Mouse (Mus musculus): ENCODE results near the gene Tmem53.

Gene Tmem53

GRCm38 (mm10) chr4:117284363-117284762 is 32.6 kb downstream of the Tmem53 start:
- no peak for DNase-seq (ENCODE audit: low read depth, low spot score)
- H3K36me3 ChIP-seq (ENCODE audit: control insufficient read depth, insufficient read depth, low read length, poor library complexity, severe bottlenecking): peaks cover 10% of the 10 kb centered on the region
- no peaks in the 10 kb centered on the region for H3K27me3 ChIP-seq (ENCODE audit: control insufficient read depth, insufficient read depth, low read length, poor library complexity, severe bottlenecking)

GRCm38 (mm10) chr4:117288277-117288926 is 36.7 kb downstream of the Tmem53 start:
- Histone ChIP-seq H3K27me3 (ENCODE audit: control insufficient read depth, insufficient read depth, low read length, poor library complexity, severe bottlenecking) (no peaks in the 10 kb centered on the region), H3K36me3 (ENCODE audit: control insufficient read depth, insufficient read depth, low read length, poor library complexity, severe bottlenecking) (peaks cover 7% of the 10 kb centered on the region)
- DNase-seq (ENCODE audit: low read depth, low spot score): peak; percentile 9

GRCm38 (mm10) chr4:117288927-117289801 is 37.4 kb downstream of the Tmem53 start:
- H3K36me3 ChIP-seq (ENCODE audit: control insufficient read depth, insufficient read depth, low read length, poor library complexity, severe bottlenecking): peaks cover 7% of the 10 kb centered on the region
- peak; percentile 86 for DNase-seq (ENCODE audit: low read depth, low spot score)
- no peaks in the 10 kb centered on the region for H3K27me3 ChIP-seq (ENCODE audit: control insufficient read depth, insufficient read depth, low read length, poor library complexity, severe bottlenecking)

GRCm38 (mm10) chr4:117291696-117292095 is 39.9 kb downstream of the Tmem53 start:
- Histone ChIP-seq H3K27me3 (ENCODE audit: control insufficient read depth, insufficient read depth, low read length, poor library complexity, severe bottlenecking) (no peaks in the 10 kb centered on the region), H3K36me3 (ENCODE audit: control insufficient read depth, insufficient read depth, low read length, poor library complexity, severe bottlenecking) (no peaks in the 10 kb centered on the region)
- no peak for DNase-seq (ENCODE audit: low read depth, low spot score)

- Histone ChIP-seq H3K27me3 (ENCODE audit: control insufficient read depth, insufficient read depth, low read length, poor library complexity, severe bottlenecking) (no peaks in the 10 kb centered on the region), H3K36me3 (ENCODE audit: control insufficient read depth, insufficient read depth, low read length, poor library complexity, severe bottlenecking) (no peaks in the 10 kb centered on the region)
- DNase-seq (ENCODE audit: low read depth, low spot score): no peak
Measured at GRCm38 (mm10) chr4:117296849-117297593, 45.3 kb downstream of the Tmem53 start.

GRCm38 (mm10) chr4:117297819-117298218 is 46.1 kb downstream of the Tmem53 start:
- Histone ChIP-seq H3K36me3 (ENCODE audit: control insufficient read depth, insufficient read depth, low read length, poor library complexity, severe bottlenecking) (no peaks in the 10 kb centered on the region), H3K27me3 (ENCODE audit: control insufficient read depth, insufficient read depth, low read length, poor library complexity, severe bottlenecking) (no peaks in the 10 kb centered on the region)
- no peak for DNase-seq (ENCODE audit: low read depth, low spot score)

GRCm38 (mm10) chr4:117299921-117300320 is 48.2 kb downstream of the Tmem53 start:
- no peaks in the 10 kb centered on the region for H3K27me3 ChIP-seq (ENCODE audit: control insufficient read depth, insufficient read depth, low read length, poor library complexity, severe bottlenecking)
- no peak for DNase-seq (ENCODE audit: low read depth, low spot score)
- H3K36me3 ChIP-seq (ENCODE audit: control insufficient read depth, insufficient read depth, low read length, poor library complexity, severe bottlenecking): no peaks in the 10 kb centered on the region

GRCm38 (mm10) chr4:117302027-117302806 is 50.5 kb downstream of the Tmem53 start:
- DNase-seq (ENCODE audit: low read depth, low spot score): no peak
- H3K27me3 ChIP-seq (ENCODE audit: control insufficient read depth, insufficient read depth, low read length, poor library complexity, severe bottlenecking): no peaks in the 10 kb centered on the region
- H3K36me3 ChIP-seq (ENCODE audit: control insufficient read depth, insufficient read depth, low read length, poor library complexity, severe bottlenecking): no peaks in the 10 kb centered on the region

GRCm38 (mm10) chr4:117303581-117304238 is 52.0 kb downstream of the Tmem53 start:
- H3K27me3 ChIP-seq (ENCODE audit: control insufficient read depth, insufficient read depth, low read length, poor library complexity, severe bottlenecking): no peaks in the 10 kb centered on the region

GRCm38 (mm10) chr4:117304239-117305025 is 52.7 kb downstream of the Tmem53 start:
- DNase-seq (ENCODE audit: low read depth, low spot score): no peak
- Histone ChIP-seq H3K36me3 (ENCODE audit: control insufficient read depth, insufficient read depth, low read length, poor library complexity, severe bottlenecking) (no peaks in the 10 kb centered on the region), H3K27me3 (ENCODE audit: control insufficient read depth, insufficient read depth, low read length, poor library complexity, severe bottlenecking) (no peaks in the 10 kb centered on the region)

More at GRCm38 (mm10) chr4:117303581-117304238, 52.0 kb downstream of the Tmem53 start:
- no peaks in the 10 kb centered on the region for H3K36me3 ChIP-seq (ENCODE audit: control insufficient read depth, insufficient read depth, low read length, poor library complexity, severe bottlenecking)
- DNase-seq (ENCODE audit: low read depth, low spot score): no peak

GRCm38 (mm10) chr4:117305461-117305860 is 53.7 kb downstream of the Tmem53 start:
- no peaks in the 10 kb centered on the region for H3K36me3 ChIP-seq (ENCODE audit: control insufficient read depth, insufficient read depth, low read length, poor library complexity, severe bottlenecking)
- DNase-seq (ENCODE audit: low read depth, low spot score): no peak
- no peaks in the 10 kb centered on the region for H3K27me3 ChIP-seq (ENCODE audit: control insufficient read depth, insufficient read depth, low read length, poor library complexity, severe bottlenecking)

GRCm38 (mm10) chr4:117307270-117307669 is 55.5 kb downstream of the Tmem53 start:
- no peak for DNase-seq (ENCODE audit: low read depth, low spot score)
- Histone ChIP-seq H3K27me3 (ENCODE audit: control insufficient read depth, insufficient read depth, low read length, poor library complexity, severe bottlenecking) (no peaks in the 10 kb centered on the region), H3K36me3 (ENCODE audit: control insufficient read depth, insufficient read depth, low read length, poor library complexity, severe bottlenecking) (no peaks in the 10 kb centered on the region)

- H3K36me3 ChIP-seq (ENCODE audit: control insufficient read depth, insufficient read depth, low read length, poor library complexity, severe bottlenecking): no peaks in the 10 kb centered on the region
- no peak for DNase-seq (ENCODE audit: low read depth, low spot score)
- no peaks in the 10 kb centered on the region for H3K27me3 ChIP-seq (ENCODE audit: control insufficient read depth, insufficient read depth, low read length, poor library complexity, severe bottlenecking)
Measured at GRCm38 (mm10) chr4:117309427-117309826, 57.7 kb downstream of the Tmem53 start.
